Mouse (Mus musculus) heart, postnatal 0 days (tissue): ENCODE data around the gene Hist1h2bm.
A peak's percentile ranks its signal among the peaks of the same experiment; 100 is the strongest.

Experiments
- CTCF ChIP-seq: IDR thresholded peaks from 2 replicates; pipeline ENCODE4 v1.5.1; 2016; ENCODE audit warnings: antibody characterized with exemption, control low read depth, low read depth
- EP300 ChIP-seq: IDR thresholded peaks from 2 replicates; pipeline ENCODE4 v1.6.1; 2016; ENCODE audit warnings: antibody characterized with exemption, low read depth

DNA sequence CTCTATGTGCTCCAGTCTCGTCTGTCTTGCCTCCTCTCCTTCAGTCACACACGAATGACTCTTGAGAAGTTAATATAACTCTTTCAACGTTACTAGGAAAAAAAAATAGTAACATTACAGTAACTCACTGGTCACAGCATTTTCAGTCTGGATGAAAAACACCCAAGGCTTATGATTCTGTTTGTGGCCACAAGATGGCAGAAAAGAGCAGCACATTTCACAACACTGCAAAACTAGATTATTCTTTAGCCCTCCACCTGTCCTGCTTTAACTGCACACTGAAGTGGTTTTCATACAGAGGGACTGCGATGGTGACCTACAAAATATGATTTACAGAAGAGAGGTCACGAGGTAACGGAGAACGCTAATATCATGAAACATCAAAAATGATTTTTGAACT, 7.1 kb upstream of the Hist1h2bm start:
- TF ChIP-seq CTCF (peak; percentile 83), EP300 (no peak)
